Mouse (Mus musculus) common myeloid progenitor, adult 5-6 weeks (primary cell): ENCODE measurements around the gene Traf2. TPM values are rescaled to one million over a fixed set of nuclear protein-coding genes. Genes with fewer than 3 reads are reported as not detected.

Source experiments
- ATAC-seq: replicated peaks from 2 replicates; pipeline ENCODE4 v1.8.0; 2016; ENCODE audit warnings: low read depth, mild to moderate bottlenecking, moderate TSS enrichment, inconsistent platforms; ENCODE audit not compliant: poor library complexity, severe bottlenecking
- total RNA-seq: library from RNA; stranded (forward); fragments of 200-1000, 187-1606 nt; gene quantifications from 2 replicates; pipeline ENCODE4 v1.2.3, GENCODE M21; 2017

The Traf2 gene
- total RNA-seq, 1 experiment from 2014 or later: 15.8 TPM

GRCm38 (mm10) chr2:25549021-25549991 is 2.6 kb upstream of the Traf2 start:
- ATAC-seq: no peak

DNA sequence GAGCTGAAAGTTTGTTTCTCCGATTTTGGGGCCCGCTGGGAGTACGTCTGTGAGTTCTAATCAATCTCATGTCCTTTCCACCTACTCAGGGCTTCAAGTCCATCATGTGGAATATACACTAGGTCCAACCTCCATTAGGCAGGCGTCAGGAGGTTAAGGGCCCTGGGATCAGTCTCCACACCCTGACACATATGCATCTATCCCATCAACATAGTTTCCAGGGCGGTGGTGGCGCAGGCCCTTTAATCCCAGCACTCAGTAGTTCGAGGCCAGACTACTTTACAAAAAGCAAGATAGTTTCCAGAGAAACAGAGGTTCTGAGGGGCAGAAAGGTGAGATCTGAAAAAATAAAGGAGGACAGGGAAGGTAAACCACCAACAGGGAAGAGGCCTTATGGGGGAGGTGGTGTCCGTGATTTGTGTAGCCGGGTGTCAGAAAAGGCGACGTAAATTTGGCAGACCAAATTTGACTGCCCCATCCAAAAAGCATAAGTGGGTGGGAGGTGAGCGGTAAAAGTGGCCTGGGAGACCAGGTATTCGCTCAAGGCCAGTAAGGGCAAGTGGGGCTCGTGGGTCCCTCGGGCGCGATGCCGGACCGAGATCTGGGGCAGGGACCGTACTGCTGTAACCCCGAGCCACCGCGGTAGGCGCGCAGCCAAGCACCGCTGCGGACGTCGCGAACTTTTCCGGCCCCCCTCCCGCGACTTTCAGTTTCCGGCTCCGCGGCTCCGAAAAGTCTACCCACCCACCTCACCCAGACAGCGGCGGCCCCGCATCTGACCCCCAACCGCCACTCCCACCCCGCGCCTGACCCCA is 537 bp downstream of the Traf2 start:
- peak; percentile 26; the same call in 1 of the 2 replicates for ATAC-seq

GRCm38 (mm10) chr2:25541644-25542367 is 4.9 kb downstream of the Traf2 start:
- ATAC-seq: no peak

GRCm38 (mm10) chr2:25540541-25540948 is 6.2 kb downstream of the Traf2 start:
- ATAC-seq: no peak

DNA sequence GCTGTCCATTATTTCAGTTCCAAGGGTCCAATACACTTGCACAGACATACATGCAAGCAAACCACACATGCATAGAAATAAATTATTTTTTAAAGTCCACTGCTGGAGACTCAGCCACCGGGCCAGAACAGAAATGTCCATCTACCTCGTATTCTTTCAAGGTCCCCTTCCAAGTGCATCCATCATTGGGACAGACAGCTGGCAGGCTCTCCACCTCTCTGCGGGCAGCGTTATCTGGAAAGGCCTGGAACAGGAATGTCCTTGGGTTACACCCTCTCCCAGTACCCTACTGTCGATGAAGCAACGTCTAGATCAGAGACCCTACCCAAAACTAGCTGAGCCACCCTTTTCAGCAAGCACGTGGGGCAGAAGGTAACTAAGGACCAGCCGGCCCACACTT is 10.2 kb downstream of the Traf2 start:
- ATAC-seq: no peak

GRCm38 (mm10) chr2:25534866-25535182 is 11.9 kb downstream of the Traf2 start:
- ATAC-seq: no peak

GRCm38 (mm10) chr2:25534178-25534865 is 12.4 kb downstream of the Traf2 start:
- 0 out of 2 replicates have a peak, but pooled peaks have one; percentile 25 for ATAC-seq

- no peak for ATAC-seq
These were observed 13.0 kb downstream of the Traf2 start for GRCm38 (mm10) chr2:25533707-25534106.

DNA sequence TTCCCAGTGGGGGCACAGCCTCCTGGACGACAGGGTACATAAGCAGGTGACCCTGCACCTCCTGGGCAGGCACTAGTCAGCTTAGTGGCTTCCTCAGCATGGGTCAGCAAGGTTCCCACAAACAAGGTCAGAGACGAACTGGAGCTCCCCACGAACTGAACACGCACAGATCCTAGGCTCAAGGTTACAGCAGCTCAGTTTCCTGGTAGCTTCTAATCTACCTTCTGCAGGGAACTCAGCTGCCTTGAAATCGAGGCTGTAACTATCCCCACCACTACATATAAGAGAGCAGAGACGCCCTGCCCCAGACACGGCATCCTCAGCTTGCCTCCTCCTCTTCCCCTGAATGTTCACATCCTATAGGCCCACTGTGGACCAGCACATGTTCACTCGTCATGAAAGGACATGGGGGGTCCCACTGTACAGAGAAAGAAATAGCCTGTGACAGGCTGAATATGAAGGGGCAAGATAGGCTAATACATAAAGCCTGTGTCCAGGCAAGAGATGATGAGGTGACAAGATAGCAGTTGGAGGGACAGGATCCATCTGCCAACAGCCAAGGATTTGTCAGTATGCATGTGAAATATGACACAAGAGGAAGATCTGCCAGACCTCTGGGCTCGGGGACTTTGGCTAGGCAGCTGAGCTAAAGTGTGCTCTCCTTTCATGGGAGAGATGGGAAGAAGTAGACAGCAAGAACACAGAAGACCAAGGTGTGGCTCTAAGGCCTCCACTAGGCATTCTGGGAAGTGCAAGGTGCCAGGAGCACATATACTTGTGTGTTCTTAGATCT is 20.0 kb downstream of the Traf2 start:
- no peak for ATAC-seq

DNA sequence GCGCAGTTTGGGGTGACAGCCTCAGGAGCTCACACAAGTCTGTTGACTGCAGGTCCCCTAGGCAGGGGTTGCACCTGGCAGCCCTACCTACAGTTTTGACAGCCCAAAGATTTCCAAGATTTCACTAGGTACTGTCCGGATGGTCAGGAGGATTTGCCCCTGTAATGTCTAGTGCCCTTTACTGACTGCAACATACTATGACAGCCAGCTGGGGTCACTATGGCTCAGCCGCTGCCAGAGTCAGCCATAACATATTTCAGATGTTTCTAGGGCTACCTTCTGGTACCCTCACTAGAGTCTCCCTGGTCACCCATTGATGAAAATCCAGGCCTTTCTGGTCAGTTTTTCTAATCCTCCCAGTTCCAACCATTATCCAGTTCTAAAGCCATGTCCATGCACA is 36.8 kb downstream of the Traf2 start:
- peak; percentile 42; the same call in 1 of the 2 replicates for ATAC-seq

DNA sequence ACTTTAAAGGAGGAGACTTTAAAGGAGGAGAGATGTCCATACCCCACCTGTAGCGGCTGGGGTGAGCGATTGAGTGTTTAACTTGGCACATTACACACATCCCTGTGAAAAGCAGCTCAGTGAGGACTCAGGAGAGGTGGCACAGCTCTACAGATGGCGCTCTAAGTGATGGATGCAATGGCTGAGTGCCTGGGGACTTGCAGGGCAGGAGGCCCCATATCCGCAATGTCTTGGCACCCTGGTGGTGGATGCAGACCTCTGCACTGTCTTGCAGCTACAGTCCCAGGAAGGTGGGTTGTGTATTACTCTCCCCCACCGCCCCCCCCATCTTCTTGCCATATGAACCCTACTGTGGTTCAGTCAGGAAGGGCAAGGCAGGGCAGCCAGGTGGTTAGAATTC is 39.8 kb downstream of the Traf2 start:
- ATAC-seq: peak; percentile 90

GRCm38 (mm10) chr2:25505860-25506259 is 40.9 kb downstream of the Traf2 start:
- ATAC-seq: no peak

- ATAC-seq: no peak
These were observed 41.7 kb downstream of the Traf2 start for GRCm38 (mm10) chr2:25505000-25505399.

- ATAC-seq: no peak
These were observed 42.2 kb downstream of the Traf2 start for GRCm38 (mm10) chr2:25504538-25504937.

- ATAC-seq: no peak
These were observed 44.0 kb downstream of the Traf2 start for GRCm38 (mm10) chr2:25502726-25503125.

DNA sequence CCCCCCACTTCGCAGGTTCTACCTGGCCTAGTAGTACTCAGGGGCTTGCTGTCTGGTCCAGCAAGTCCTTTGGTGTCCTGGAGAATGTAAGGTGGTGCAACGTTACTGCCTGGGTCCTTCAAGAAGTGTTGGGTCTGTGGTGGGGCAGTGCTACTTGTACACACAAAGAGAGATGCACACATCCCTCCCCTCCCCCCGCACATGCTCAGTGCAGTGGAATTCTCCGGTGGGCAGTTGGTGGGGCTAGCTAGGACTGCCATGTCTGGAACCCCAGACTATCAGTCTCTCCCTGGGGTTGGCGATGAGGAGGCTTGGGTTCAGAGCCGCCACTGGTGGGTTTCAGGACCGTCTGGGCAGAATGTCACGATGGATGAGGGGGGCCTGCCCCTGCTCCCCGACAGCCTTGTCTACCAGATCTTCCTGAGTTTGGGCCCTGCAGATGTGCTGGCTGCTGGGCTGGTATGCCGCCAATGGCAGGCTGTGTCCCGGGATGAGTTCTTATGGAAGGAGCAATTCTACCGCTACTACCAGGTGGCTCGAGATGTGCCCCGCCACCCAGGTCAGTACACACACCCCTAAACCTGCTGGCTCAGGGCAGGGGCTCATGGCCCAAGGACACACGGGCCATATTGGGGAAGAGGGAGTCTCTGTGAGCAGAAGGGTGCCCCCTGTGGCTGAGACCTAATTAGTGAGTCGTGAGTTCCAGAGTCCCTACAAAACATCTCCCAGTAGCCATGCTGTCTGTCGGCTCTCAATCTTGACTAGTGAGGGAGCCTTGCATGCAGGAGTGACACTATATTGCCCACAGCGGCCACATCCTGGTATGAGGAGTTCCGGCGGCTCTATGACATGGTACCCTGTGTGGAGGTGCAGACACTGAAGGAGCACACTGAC is 44.9 kb downstream of the Traf2 start, which contains the start of gene C8g:
C8g (minus strand) TSS at position 127 of the 894 bp plus-strand sequence.
- no peak for ATAC-seq

DNA sequence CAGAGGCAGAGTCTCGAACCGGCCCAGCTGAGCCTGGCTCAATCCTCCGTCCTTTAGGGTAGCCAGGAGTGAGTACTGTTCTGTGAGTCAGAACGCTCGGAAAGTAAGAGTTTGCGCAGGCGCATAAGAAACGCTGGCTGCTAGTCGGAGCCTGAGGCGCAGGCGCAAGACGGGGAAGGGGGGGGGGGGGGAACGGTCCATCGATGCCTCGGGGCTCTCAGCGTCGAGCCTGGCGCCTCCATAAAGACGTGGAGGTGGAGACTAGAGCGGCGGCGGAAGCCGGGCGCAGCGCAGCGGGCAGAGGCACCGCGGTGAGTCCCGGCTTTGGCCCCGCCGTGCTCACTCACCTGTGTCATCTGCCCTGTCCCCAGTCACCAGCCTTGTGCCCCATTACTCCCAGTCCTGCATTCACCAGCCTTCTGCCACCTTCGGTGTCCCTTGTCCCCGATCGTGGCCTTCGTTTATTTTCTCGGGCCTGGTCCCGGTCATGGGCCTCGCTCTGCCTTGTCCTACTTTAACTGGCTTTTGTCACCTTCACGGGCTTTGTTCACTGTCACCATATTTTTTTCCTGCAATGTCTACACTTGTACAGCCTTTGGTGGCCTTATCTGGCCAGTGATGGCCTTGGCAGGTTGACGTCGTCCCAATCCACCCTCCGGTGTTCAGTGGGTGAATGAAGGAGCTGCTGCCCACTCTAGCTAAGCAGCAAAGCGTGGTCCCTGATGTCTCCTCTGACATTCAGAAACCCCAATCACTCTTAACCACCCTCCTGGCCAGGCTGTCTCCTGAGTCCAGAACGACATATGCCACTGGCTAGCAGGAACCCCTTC is 45.9 kb downstream of the Traf2 start, which contains the start of gene Fbxw5:
Fbxw5 (plus strand) TSS at position 175 of the 830 bp plus-strand sequence.
- peak; percentile 78 for ATAC-seq
